Mouse (Mus musculus): ENCODE measurements at regions not wholly inside any gene's neighbourhood (a gene's known extent, or its start where the extent isn't known, plus 50 kb on each side); places are given as distances from the start of the nearest gene placed in this dataset.

- Histone ChIP-seq H3K36me3 (no peaks in the 10 kb centered on the region), H3K27ac (replicated peaks) (peak overlapping the region; percentile 46; the same call in 1 of the 2 replicates), H3K4me3 (no peak overlapping the region), H3K27me3 (ENCODE audit: low read depth, poor library complexity, severe bottlenecking) (no peaks in the 10 kb centered on the region), H3K9me3 (replicated peaks) (no peaks in the 10 kb centered on the region), H3K4me1 (peaks cover 18% of the 10 kb centered on the region)
- no peak for DNase-seq (ENCODE audit: low spot score)
- 58% methylated on average over 13 of the region's 13 CpGs for WGBS
Observed at GRCm38 (mm10) chr13:101213121-101213916, 380.1 kb upstream of the Slc30a5 start.

- WGBS: 87% methylated on average over 5 of the region's 5 CpGs
Observed at GRCm38 (mm10) chr13:101212341-101212895, 379.2 kb upstream of the Slc30a5 start.

GRCm38 (mm10) chr13:101208788-101209187 lies 375.6 kb upstream of the Slc30a5 start:
- WGBS: 94% methylated on average over 9 of the region's 9 CpGs
- Histone ChIP-seq H3K9me3 (replicated peaks) (no peaks in the 10 kb centered on the region), H3K36me3 (no peaks in the 10 kb centered on the region), H3K4me3 (no peak overlapping the region), H3K27ac (replicated peaks) (no peak overlapping the region), H3K4me1 (peaks cover 15% of the 10 kb centered on the region), H3K27me3 (ENCODE audit: low read depth, poor library complexity, severe bottlenecking) (no peaks in the 10 kb centered on the region)
- no peak for DNase-seq (ENCODE audit: low spot score)

More at GRCm38 (mm10) chr13:101212341-101212895, 379.2 kb upstream of the Slc30a5 start:
- Histone ChIP-seq H3K4me1 (peaks cover 18% of the 10 kb centered on the region), H3K36me3 (no peaks in the 10 kb centered on the region), H3K9me3 (replicated peaks) (no peaks in the 10 kb centered on the region), H3K27ac (replicated peaks) (no peak overlapping the region), H3K27me3 (ENCODE audit: low read depth, poor library complexity, severe bottlenecking) (no peaks in the 10 kb centered on the region), H3K4me3 (no peak overlapping the region)
- no peak for DNase-seq (ENCODE audit: low spot score)

GRCm38 (mm10) chr13:101203463-101203862 lies 370.2 kb upstream of the Slc30a5 start:
- Histone ChIP-seq H3K4me3 (no peak overlapping the region), H3K9me3 (replicated peaks) (no peaks in the 10 kb centered on the region), H3K4me1 (no peaks in the 10 kb centered on the region), H3K27me3 (ENCODE audit: low read depth, poor library complexity, severe bottlenecking) (no peaks in the 10 kb centered on the region), H3K27ac (replicated peaks) (no peak overlapping the region), H3K36me3 (no peaks in the 10 kb centered on the region)
- DNase-seq (ENCODE audit: low spot score): no peak

GRCm38 (mm10) chr13:101202565-101203313 lies 369.5 kb upstream of the Slc30a5 start:
- no peak for DNase-seq (ENCODE audit: low spot score)
- Histone ChIP-seq H3K27ac (replicated peaks) (no peak overlapping the region), H3K9me3 (replicated peaks) (no peaks in the 10 kb centered on the region), H3K36me3 (no peaks in the 10 kb centered on the region), H3K4me1 (no peaks in the 10 kb centered on the region), H3K27me3 (ENCODE audit: low read depth, poor library complexity, severe bottlenecking) (no peaks in the 10 kb centered on the region), H3K4me3 (no peak overlapping the region)
- 80% methylated on average over 4 of the region's 4 CpGs for WGBS

- no peak for DNase-seq (ENCODE audit: low spot score)
- no peak overlapping the region for H3K27ac ChIP-seq (replicated peaks)
- WGBS: 90% methylated on average over 7 of the region's 7 CpGs
- no peaks in the 10 kb centered on the region for H3K9me3 ChIP-seq (replicated peaks)
- H3K36me3 ChIP-seq: no peaks in the 10 kb centered on the region
- H3K27me3 ChIP-seq (ENCODE audit: low read depth, poor library complexity, severe bottlenecking): no peaks in the 10 kb centered on the region
- no peaks in the 10 kb centered on the region for H3K4me1 ChIP-seq
- H3K4me3 ChIP-seq: no peak overlapping the region
Observed at GRCm38 (mm10) chr13:101190249-101190830, 357.1 kb upstream of the Slc30a5 start.

- WGBS: 83% methylated on average over 2 of the region's 2 CpGs
- H3K27ac ChIP-seq (replicated peaks): no peak overlapping the region
- H3K27me3 ChIP-seq (ENCODE audit: low read depth, poor library complexity, severe bottlenecking): no peaks in the 10 kb centered on the region
Observed at GRCm38 (mm10) chr13:101182387-101182786, 349.2 kb upstream of the Slc30a5 start.

GRCm38 (mm10) chr13:101175017-101175689 lies 341.9 kb upstream of the Slc30a5 start:
- no peak overlapping the region for H3K27ac ChIP-seq (replicated peaks)
- H3K27me3 ChIP-seq (ENCODE audit: low read depth, poor library complexity, severe bottlenecking): no peaks in the 10 kb centered on the region
- DNase-seq (ENCODE audit: low spot score): no peak
- no peak overlapping the region for H3K4me3 ChIP-seq
- no peaks in the 10 kb centered on the region for H3K36me3 ChIP-seq
- H3K4me1 ChIP-seq: no peaks in the 10 kb centered on the region
- WGBS: 72% methylated on average over 8 of the region's 8 CpGs
- no peaks in the 10 kb centered on the region for H3K9me3 ChIP-seq (replicated peaks)

More at GRCm38 (mm10) chr13:101182387-101182786, 349.2 kb upstream of the Slc30a5 start:
- Histone ChIP-seq H3K4me1 (no peaks in the 10 kb centered on the region), H3K36me3 (no peaks in the 10 kb centered on the region), H3K9me3 (replicated peaks) (no peaks in the 10 kb centered on the region), H3K4me3 (no peak overlapping the region)
- DNase-seq (ENCODE audit: low spot score): no peak

GRCm38 (mm10) chr13:101161768-101162167 lies 328.5 kb upstream of the Slc30a5 start:
- no peak for DNase-seq (ENCODE audit: low spot score)
- no peaks in the 10 kb centered on the region for H3K4me1 ChIP-seq
- H3K4me3 ChIP-seq: no peak overlapping the region
- no peaks in the 10 kb centered on the region for H3K36me3 ChIP-seq
- H3K9me3 ChIP-seq (replicated peaks): no peaks in the 10 kb centered on the region
- WGBS: 64% methylated on average over 2 of the region's 2 CpGs
- no peaks in the 10 kb centered on the region for H3K27me3 ChIP-seq (ENCODE audit: low read depth, poor library complexity, severe bottlenecking)
- no peak overlapping the region for H3K27ac ChIP-seq (replicated peaks)

- Histone ChIP-seq H3K27ac (replicated peaks) (no peak overlapping the region), H3K36me3 (no peaks in the 10 kb centered on the region), H3K27me3 (ENCODE audit: low read depth, poor library complexity, severe bottlenecking) (no peaks in the 10 kb centered on the region), H3K4me1 (no peaks in the 10 kb centered on the region), H3K4me3 (no peak overlapping the region), H3K9me3 (replicated peaks) (no peaks in the 10 kb centered on the region)
- no peak for DNase-seq (ENCODE audit: low spot score)
- 85% methylated on average over 3 of the region's 3 CpGs for WGBS
Observed at GRCm38 (mm10) chr13:101159878-101160277, 326.7 kb upstream of the Slc30a5 start.

- DNase-seq (ENCODE audit: low spot score): no peak
- Histone ChIP-seq H3K27me3 (ENCODE audit: low read depth, poor library complexity, severe bottlenecking) (no peaks in the 10 kb centered on the region), H3K4me1 (no peaks in the 10 kb centered on the region), H3K36me3 (no peaks in the 10 kb centered on the region), H3K27ac (replicated peaks) (no peak overlapping the region), H3K4me3 (no peak overlapping the region), H3K9me3 (replicated peaks) (no peaks in the 10 kb centered on the region)
Observed at GRCm38 (mm10) chr13:101153760-101154159, 320.5 kb upstream of the Slc30a5 start.

- H3K4me1 ChIP-seq: no peaks in the 10 kb centered on the region
- H3K9me3 ChIP-seq (replicated peaks): no peaks in the 10 kb centered on the region
- no peak overlapping the region for H3K4me3 ChIP-seq
- 75% methylated on average over 3 of the region's 3 CpGs for WGBS
- H3K36me3 ChIP-seq: no peaks in the 10 kb centered on the region
- H3K27ac ChIP-seq (replicated peaks): no peak overlapping the region
- DNase-seq (ENCODE audit: low spot score): no peak
- no peaks in the 10 kb centered on the region for H3K27me3 ChIP-seq (ENCODE audit: low read depth, poor library complexity, severe bottlenecking)
Observed at GRCm38 (mm10) chr13:101142761-101143160, 309.5 kb upstream of the Slc30a5 start.

Measured in midbrain, embryonic 10.5 days (tissue).